Mouse (Mus musculus) neural tube, embryonic 13.5 days (tissue): ENCODE measurements around the gene Bicdl2. TPM values are rescaled to one million over a fixed set of nuclear protein-coding genes. Genes with fewer than 3 reads are reported as not detected.

Experiments used
- ATAC-seq: fragments of 200-750 bp; cut with Nextera tagmentation; 2 replicates; pipeline ENCODE4 v1.8.0; 2017; ENCODE audit warnings: low read depth, mild to moderate bottlenecking, moderate TSS enrichment, moderate library complexity
- H3K27ac ChIP-seq: fragments of 300-500 bp; sonication (generic); replicated peaks from 2 replicates; pipeline ENCODE4 v1.5.1; 2015; ENCODE audit warnings: moderate library complexity, mild to moderate bottlenecking, inconsistent platforms
- H3K27me3 ChIP-seq: fragments of 300-500 bp; sonication (generic); 2 replicates; pipeline ENCODE4 v1.6.1; 2015; ENCODE audit warnings: mild to moderate bottlenecking, inconsistent platforms
- H3K36me3 ChIP-seq: fragments of 300-500 bp; sonication (generic); 2 replicates; pipeline ENCODE4 v1.6.1; 2015; ENCODE audit warnings: mild to moderate bottlenecking, inconsistent platforms
- H3K4me1 ChIP-seq: fragments of 300-500 bp; sonication (generic); replicated peaks from 2 replicates; pipeline ENCODE4 v1.6.1; 2015; ENCODE audit warnings: inconsistent platforms
- H3K4me2 ChIP-seq: fragments of 300-500 bp; sonication (generic); 2 replicates; pipeline ENCODE4 v1.6.1; 2015; ENCODE audit warnings: inconsistent platforms, mild to moderate bottlenecking, moderate library complexity
- H3K4me3 ChIP-seq: fragments of 300-500 bp; sonication (generic); 2 replicates; pipeline ENCODE4 v1.5.1; 2015; ENCODE audit warnings: mild to moderate bottlenecking, inconsistent platforms
- H3K9ac ChIP-seq: fragments of 300-500 bp; sonication (generic); 2 replicates; pipeline ENCODE4 v1.6.1; 2015; ENCODE audit warnings: moderate library complexity, mild to moderate bottlenecking, inconsistent platforms
- H3K9me3 ChIP-seq: fragments of 300-500 bp; sonication (generic); 2 replicates; pipeline ENCODE4 v1.6.1; 2016; ENCODE audit warnings: inconsistent platforms
- WGBS: fragments of 180-500 bp; shearing (Covaris S2); methylation state at CpG from one replicate; pipeline ENCODE4 v1.1.7; 2015; 5-methylcytosine and 5-hydroxymethylcytosine counted together
- polyA plus RNA-seq: library from polyadenylated mRNA; unstranded; fragments of >200 nt; fragmentation: Nextera tagmentation; extraction: Ambion mirVana; gene quantifications from 2 replicates; pipeline ENCODE4 v1.2.1, GENCODE M21; 2015

Bicdl2 gene
- polyA plus RNA-seq, 1 experiment from 2014 or later: not detected

DNA sequence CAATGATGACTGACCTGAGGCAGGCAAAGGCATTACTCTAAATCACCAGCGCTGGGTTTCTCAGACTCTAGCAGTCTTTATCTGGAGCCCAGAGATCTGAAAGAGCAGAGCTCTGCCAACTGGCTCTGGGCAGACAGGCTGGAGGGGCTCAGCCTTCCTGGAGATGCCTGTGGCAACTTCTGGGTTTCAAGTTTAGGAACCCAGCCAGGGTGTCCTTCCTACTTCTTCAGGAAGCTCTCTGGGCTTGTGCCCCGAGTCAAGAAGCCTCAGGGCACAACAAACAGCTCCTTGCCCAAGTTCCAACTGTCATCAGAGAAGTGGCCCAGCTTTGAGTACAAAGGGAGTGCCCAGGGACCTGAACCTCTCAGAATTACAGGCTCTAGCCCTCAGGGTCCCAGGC is 5.9 kb upstream of the Bicdl2 start:
- Histone ChIP-seq H3K27ac (no peak overlapping the region), H3K4me1 (no peaks in the 10 kb centered on the region), H3K27me3 (peaks cover 14% of the 10 kb centered on the region), H3K9me3 (no peaks in the 10 kb centered on the region), H3K9ac (no peak overlapping the region), H3K36me3 (no peaks in the 10 kb centered on the region), H3K4me3 (no peak overlapping the region), H3K4me2 (no peak overlapping the region)
- ATAC-seq: no peak
- WGBS: 56% methylated on average over 2 of the region's 2 CpGs

DNA sequence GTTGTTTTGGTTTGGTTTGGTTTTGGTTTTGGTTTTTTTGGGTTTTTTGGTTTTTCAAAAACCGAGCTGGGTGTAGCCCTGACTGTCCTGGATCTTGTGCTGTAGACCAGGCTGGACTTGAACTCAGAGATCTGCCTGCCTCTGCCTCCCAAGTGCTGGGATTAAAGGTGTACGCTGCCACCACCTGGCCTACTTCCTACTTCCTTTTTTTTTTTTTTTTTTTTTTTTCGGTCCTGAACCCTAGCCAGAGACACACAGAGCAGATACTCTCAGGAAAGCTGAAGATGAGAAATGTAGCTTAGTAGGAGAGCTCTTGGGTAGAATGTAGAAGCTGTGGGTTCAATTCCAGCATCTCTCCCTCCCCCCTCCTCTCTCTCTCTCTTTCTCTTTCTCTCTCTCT is 1.9 kb upstream of the Bicdl2 start:
- no peak overlapping the region for H3K4me3 ChIP-seq
- peaks cover 55% of the 10 kb centered on the region for H3K27me3 ChIP-seq
- H3K4me1 ChIP-seq: peaks cover 8% of the 10 kb centered on the region
- ATAC-seq: no peak
- 87% methylated on average over 3 of the region's 3 CpGs for WGBS
- H3K27ac ChIP-seq: no peak overlapping the region
- H3K4me2 ChIP-seq: no peak overlapping the region
- H3K9ac ChIP-seq: no peak overlapping the region
- no peaks in the 10 kb centered on the region for H3K36me3 ChIP-seq
- H3K9me3 ChIP-seq: no peaks in the 10 kb centered on the region

DNA sequence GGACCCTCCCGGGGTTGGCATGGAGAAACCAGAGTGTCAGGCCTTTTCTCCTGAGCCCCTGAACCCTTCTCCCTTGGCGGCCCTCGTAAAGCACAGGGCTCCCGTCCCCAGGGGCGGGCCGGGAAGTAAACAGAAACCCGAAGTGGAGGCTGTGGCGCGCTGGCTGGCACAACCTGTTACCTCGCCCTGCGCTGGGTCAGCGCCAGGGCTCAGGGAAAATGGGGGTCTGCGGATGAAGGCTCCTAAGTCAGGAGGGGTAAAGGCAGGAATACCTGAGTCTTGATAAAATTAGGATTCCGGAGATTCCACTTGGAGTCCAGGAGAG is 532 bp downstream of the Bicdl2 start:
- Histone ChIP-seq H3K4me2 (no peak overlapping the region), H3K4me3 (no peak overlapping the region), H3K9ac (no peak overlapping the region), H3K27me3 (peaks cover 54% of the 10 kb centered on the region), H3K27ac (no peak overlapping the region), H3K36me3 (no peaks in the 10 kb centered on the region), H3K4me1 (peaks cover 8% of the 10 kb centered on the region), H3K9me3 (no peaks in the 10 kb centered on the region)
- WGBS: 3% methylated on average over 14 of the region's 14 CpGs
- ATAC-seq: no peak

DNA sequence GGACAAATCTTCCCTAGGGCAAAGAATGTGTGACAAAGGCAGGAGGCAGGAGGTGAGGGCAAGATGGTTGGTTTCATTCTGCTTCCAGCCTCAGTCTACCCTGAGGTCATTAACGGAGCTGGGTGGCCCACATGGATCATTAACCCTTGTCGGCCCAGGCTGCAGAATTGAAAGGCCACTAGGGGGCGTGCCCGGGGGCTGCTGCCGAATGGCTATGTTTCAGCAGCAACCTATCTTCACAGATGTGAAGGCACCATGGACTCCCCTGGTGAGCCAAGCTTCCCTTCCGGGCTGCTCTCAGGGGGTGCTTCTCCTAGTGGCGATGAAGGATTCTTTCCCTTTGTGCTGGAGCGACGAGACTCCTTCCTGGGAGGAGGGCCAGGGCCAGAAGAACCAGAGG is 1.2 kb downstream of the Bicdl2 start:
- Histone ChIP-seq H3K9me3 (no peaks in the 10 kb centered on the region), H3K36me3 (peaks cover 7% of the 10 kb centered on the region; the same call in 1 of the 2 replicates), H3K27me3 (peaks cover 52% of the 10 kb centered on the region), H3K4me2 (no peak overlapping the region), H3K4me1 (peaks cover 8% of the 10 kb centered on the region), H3K9ac (no peak overlapping the region), H3K4me3 (no peak overlapping the region), H3K27ac (no peak overlapping the region)
- WGBS: 1% methylated on average over 9 of the region's 9 CpGs
- ATAC-seq: no peak

DNA sequence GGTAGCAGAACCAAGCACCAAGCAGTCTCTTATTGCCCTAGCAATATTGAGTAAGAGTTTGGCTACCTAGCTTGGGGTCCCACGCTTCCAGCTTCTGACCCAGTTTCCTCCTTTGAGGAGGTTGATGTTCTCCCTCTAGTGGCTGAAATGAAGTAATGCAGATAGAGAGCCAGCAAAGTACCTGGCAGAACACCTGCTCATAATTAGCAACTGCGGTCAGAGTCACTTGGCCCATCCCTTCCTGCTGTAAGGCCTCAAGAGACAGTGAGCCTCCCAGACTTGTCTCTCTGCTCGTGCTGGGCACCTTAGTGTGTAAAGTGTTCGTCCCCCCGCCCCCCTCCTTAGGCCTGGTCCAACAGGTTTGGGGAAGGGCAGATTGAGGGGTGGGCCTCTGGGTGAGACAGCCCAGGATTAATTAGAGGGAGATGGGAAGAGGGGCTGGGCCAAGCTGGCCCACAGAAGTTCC is 4.3 kb downstream of the Bicdl2 start:
- ATAC-seq: peak; percentile 33; the same call in 1 of the 2 replicates
- no peak overlapping the region for H3K4me2 ChIP-seq
- WGBS: 10% methylated on average over 5 of the region's 5 CpGs

DNA sequence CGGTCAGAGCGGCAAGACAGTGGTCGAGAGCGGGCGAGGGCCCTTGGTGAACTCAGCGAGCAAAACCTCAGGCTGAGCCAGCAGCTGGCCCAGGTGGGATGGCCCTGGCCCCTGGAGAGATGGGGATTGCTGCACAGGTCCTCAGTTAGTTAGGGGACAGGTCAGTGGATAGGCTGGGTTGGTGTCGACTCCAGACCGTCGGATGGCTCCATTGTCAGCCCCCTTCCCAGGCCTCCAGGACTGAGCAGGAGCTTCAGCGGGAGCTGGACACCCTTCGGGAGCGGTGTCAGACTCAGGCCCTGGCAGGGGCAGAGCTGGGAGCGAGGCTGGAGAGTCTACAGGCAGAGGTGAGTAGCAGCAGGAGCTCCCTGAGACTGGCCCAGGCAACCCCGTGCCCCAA is 5.2 kb downstream of the Bicdl2 start:
- Histone ChIP-seq H3K27me3 (peaks cover 32% of the 10 kb centered on the region), H3K36me3 (peaks cover 46% of the 10 kb centered on the region), H3K9me3 (no peaks in the 10 kb centered on the region), H3K9ac (no peak overlapping the region), H3K4me1 (peaks cover 5% of the 10 kb centered on the region), H3K27ac (no peak overlapping the region), H3K4me3 (no peak overlapping the region), H3K4me2 (no peak overlapping the region)
- WGBS: 88% methylated on average over 14 of the region's 14 CpGs
- no peak for ATAC-seq

More for the DNA sequence above, 4.3 kb downstream of the Bicdl2 start:
- Histone ChIP-seq H3K9ac (no peak overlapping the region), H3K4me1 (peaks cover 8% of the 10 kb centered on the region), H3K9me3 (no peaks in the 10 kb centered on the region), H3K36me3 (peaks cover 36% of the 10 kb centered on the region), H3K4me3 (no peak overlapping the region), H3K27me3 (peaks cover 41% of the 10 kb centered on the region), H3K27ac (no peak overlapping the region)

DNA sequence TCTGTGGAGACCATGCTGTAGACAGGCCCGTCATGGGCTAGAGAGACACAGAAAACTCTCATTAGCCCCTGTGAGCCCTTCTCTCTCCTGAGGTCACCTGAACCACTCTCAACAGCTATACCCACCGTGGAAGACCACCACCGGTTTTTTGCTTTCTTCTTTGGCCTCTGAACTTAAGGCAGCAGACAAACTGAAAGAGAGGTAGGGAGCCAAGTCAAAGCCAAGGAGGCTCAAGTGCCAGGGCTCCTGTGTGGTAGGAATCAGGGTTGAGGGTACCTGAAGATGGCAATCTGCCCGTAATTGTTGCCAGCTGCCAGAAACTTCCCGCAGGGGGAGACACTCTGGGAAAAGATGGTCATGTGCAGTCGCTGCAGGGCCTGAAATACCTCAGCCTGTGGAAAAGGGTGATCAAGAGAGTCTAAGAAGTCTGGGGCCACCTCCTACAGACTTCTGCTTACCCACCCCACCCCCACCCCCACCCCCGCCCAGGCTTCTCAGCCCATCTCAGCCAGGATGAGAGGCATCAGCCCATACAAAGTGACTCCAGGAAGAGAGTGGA is 10.3 kb downstream of the Bicdl2 start:
- Histone ChIP-seq H3K4me1 (peaks cover 33% of the 10 kb centered on the region), H3K9me3 (no peaks in the 10 kb centered on the region), H3K36me3 (peaks cover 48% of the 10 kb centered on the region), H3K9ac (no peak overlapping the region), H3K27ac (no peak overlapping the region), H3K4me3 (no peak overlapping the region), H3K27me3 (peaks cover 15% of the 10 kb centered on the region), H3K4me2 (no peak overlapping the region)
- WGBS: 91% methylated on average over 7 of the region's 7 CpGs
- ATAC-seq: no peak

DNA sequence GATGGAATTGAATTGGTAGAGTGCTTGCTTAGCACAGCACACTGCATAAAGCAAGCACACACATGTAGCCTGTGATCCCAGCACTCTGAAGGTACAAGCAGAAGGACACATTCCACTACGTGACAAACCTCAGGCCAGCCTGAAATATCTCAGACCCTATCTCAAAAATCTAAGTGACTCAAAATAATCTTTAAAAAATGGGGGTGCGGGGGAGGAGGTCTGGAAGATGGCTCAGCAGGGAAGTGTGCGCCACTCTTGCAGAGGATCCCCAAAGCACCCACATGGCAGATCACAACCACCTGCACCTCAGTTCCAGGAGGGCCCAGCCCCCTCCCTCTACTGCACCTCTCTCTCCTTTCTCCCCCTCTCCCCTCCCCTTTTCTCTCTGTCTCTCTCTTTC is 11.2 kb downstream of the Bicdl2 start:
- H3K4me3 ChIP-seq: no peak overlapping the region
- H3K27me3 ChIP-seq: peaks cover 24% of the 10 kb centered on the region
- peaks cover 41% of the 10 kb centered on the region for H3K36me3 ChIP-seq
- no peak overlapping the region for H3K4me2 ChIP-seq
- no peaks in the 10 kb centered on the region for H3K9me3 ChIP-seq
- peaks cover 42% of the 10 kb centered on the region for H3K4me1 ChIP-seq
- WGBS: 96% methylated on average over 3 of the region's 3 CpGs
- H3K27ac ChIP-seq: no peak overlapping the region
- ATAC-seq: no peak
- H3K9ac ChIP-seq: no peak overlapping the region

DNA sequence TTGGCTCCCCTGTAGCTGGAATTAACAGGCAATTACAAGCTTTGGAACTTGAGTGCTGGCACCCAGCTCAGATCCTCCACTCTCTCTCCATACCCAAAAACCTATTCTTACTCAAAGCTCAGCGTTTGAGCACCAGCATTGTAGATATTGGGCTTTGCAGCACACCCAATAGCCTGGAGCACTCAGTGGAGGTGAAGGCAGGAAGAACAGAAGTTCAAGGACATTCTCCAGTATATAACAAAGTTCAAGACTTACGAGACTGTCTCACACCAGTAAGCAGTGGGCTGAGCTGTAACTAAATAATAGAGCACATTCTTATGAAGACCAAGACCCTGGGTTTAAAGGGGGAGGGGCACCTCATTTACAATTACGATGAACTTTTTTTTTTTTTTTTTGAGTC is 12.5 kb downstream of the Bicdl2 start:
- Histone ChIP-seq H3K9me3 (no peaks in the 10 kb centered on the region), H3K36me3 (peaks cover 29% of the 10 kb centered on the region), H3K4me2 (peak overlapping the region; percentile 88), H3K4me3 (peak overlapping the region; percentile 59), H3K9ac (peak overlapping the region; percentile 84; the same call in 1 of the 2 replicates), H3K27me3 (peaks cover 34% of the 10 kb centered on the region), H3K27ac (no peak overlapping the region), H3K4me1 (peaks cover 54% of the 10 kb centered on the region)
- 0 out of 2 replicates have a peak, but pooled peaks have one; percentile 0 for ATAC-seq
- 68% methylated on average over 3 of the region's 3 CpGs for WGBS

DNA sequence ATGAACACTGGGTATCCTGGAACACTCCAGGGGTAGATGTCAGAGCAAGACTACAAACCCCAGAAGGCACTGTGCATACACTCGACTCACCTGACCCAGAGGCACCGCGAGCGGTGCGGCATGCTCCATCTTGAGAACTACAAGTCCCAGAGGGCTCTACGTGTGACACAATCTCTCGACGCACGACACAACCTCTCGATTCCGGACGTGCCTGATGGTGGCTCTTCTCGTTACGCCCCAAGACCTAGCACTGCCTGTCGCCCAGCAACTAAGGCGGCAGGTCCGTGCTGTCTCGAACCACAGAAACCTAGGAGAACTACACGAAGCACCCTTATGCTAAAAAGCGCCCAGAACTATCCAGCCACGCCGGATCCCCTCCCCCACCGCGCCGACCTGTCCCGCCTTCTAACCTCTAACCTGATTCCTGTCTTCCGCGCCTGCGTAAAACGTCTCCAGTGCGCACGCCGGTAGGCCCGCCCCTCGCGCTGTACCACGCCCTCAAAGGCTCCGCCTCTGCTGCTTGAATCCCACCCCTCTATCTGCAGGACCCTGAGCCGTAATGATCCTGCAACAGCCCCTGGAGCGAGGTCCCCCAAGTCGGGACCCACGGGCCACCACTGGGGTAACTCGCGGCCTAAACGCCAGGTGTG is 13.2 kb downstream of the Bicdl2 start, which contains the start of the genes Hcfc1r1 and Thoc6:
Gene Hcfc1r1, plus strand, starts transcription at position 173 of the 650 bp plus-strand sequence.
Gene Thoc6, minus strand, starts transcription at position 459 of the 650 bp plus-strand sequence.
- Histone ChIP-seq H3K9me3 (no peaks in the 10 kb centered on the region), H3K27ac (peak within 1 kb of the TSS; percentile 83), H3K9ac (peak within 1 kb of the TSS; percentile 84), H3K4me2 (peak within 1 kb of the TSS; percentile 88), H3K27me3 (peaks cover 42% of the 10 kb centered on the region), H3K4me1 (peaks cover 54% of the 10 kb centered on the region), H3K36me3 (peaks cover 22% of the 10 kb centered on the region), H3K4me3 (peak within 1 kb of the TSS; percentile 59)
- ATAC-seq: peak; percentile 94
- under 1% methylated on average over 45 of the region's 45 CpGs for WGBS

DNA sequence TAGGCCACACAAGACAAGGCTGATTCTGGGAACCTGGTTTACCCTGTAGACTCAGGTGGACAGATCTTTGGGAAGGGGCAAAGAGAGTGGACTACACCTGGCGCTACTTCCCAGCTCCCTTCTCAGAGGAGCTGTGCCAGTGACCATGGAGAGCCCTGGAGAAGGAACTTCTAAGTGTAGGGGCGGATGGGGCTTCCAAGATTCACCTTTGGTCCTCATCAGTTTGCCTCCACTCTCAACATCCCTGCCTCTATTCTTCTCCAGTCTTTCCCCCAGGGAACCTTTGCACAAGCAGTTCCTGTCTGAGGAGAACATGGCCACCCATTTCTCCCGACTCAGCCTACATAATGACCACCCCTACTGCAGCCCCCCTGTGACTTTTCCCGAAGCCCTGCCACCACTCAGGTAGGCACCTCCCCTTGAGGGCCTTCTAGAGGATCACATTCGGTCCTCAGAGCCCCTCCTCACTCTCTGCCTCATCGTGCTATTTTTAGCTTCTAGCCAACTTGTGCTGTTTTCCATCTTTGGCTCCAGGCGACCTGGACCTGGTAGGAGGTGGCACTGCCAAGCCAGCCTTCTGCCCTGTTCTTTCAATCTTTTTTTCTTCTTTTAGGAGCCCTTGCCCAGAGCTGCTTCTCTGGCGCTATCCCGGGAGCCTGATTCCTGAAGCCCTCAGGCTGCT is 14.1 kb downstream of the Bicdl2 start:
- Histone ChIP-seq H3K4me1 (peaks cover 58% of the 10 kb centered on the region), H3K36me3 (peaks cover 13% of the 10 kb centered on the region), H3K27me3 (peaks cover 51% of the 10 kb centered on the region), H3K9me3 (no peaks in the 10 kb centered on the region), H3K27ac (no peak overlapping the region), H3K4me3 (peak overlapping the region; percentile 59), H3K4me2 (peak overlapping the region; percentile 88), H3K9ac (peak overlapping the region; percentile 84)
- 42% methylated on average over 9 of the region's 9 CpGs for WGBS
- no peak for ATAC-seq

DNA sequence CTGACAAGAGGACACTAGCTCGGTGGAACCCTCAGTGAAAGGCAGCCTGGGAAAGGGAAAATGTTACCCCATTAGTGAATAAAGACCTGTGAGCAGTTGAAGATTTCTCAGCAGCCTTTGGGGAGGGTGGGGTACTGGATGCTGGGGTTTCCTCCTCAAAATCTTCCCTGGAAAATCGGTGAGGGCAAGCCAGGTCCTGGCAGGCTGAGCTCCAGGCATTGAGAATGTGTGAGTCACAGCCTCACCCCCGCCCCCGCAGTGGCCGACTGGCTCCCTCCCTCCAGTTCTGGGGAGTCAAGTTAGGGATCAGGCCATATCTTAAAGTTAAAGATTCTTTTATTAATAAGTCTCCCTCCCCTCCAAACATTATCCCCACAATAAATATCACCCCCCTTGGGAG is 14.8 kb downstream of the Bicdl2 start:
- H3K9ac ChIP-seq: 0 out of 2 replicates have a peak overlapping the region, but pooled peaks have one; percentile 17
- no peak overlapping the region for H3K4me3 ChIP-seq

More for the DNA sequence above, 14.8 kb downstream of the Bicdl2 start:
- Histone ChIP-seq H3K27ac (no peak overlapping the region), H3K4me1 (peaks cover 60% of the 10 kb centered on the region), H3K27me3 (peaks cover 58% of the 10 kb centered on the region), H3K9me3 (no peaks in the 10 kb centered on the region), H3K36me3 (peaks cover 6% of the 10 kb centered on the region), H3K4me2 (peak overlapping the region; percentile 88)
- ATAC-seq: no peak
- WGBS: 41% methylated on average over 5 of the region's 5 CpGs
